Mouse (Mus musculus): ENCODE measurements around the gene Gpm6b.

- TF ChIP-seq GATA1 (IDR thresholded peaks at IDR 0.05; ENCODE audit: borderline replicate concordance, low read length) (no peak), FLI1 (IDR thresholded peaks at IDR 0.05; ENCODE audit: low read length) (no peak)
These were observed 100.2 kb downstream of the Gpm6b start for GRCm38 (mm10) chrX:166338784-166339520.
